8 mouse cellular contexts compared by ENCODE assay signal in the genomic region with DNA sequence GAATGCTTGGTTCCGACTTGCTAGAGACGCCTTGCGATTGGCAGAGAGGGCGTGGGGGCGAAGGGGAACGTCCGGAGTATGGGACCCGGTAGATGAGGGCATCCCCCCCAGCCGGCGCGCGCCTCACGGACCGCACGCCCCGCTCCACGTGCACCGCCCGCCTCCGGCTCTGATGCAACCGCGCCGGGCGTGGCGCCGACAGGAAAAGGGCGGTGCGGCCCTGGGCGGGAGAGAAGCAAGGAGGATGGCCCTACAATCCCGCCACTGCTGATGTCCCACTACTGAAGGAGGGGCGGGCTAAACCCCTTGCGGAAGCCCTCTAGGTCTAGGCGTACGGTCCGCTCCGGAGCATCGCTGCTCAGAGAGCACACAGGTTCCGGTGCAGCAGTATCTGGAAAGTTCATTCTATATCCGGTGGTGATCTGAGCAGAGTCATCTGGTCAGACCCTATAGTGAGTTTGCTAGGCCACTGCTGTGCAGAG. TPM values are rescaled to one million over a fixed set of nuclear protein-coding genes. Genes with fewer than 3 reads are reported as not detected.
DNase-seq lines count a peak whose midpoint lies in the region; ATAC-seq lines count a peak whose summit lies in the region.

No protein-coding gene starts in this region.

- peak overlapping the region; percentile 89 for H3K4me2 ChIP-seq in hindbrain, embryonic 14.5 days (replicated peaks)

- no peaks in the 10 kb centered on the region for H3K27me3 ChIP-seq in hindbrain, embryonic 14.5 days (ENCODE audit: control insufficient read depth, insufficient read depth, low read length)

- H3K9ac ChIP-seq in hindbrain, embryonic 14.5 days: peak overlapping the region; percentile 75

- H3K36me3 ChIP-seq in hindbrain, embryonic 14.5 days (replicated peaks; ENCODE audit: control insufficient read depth, insufficient read depth): no peaks in the 10 kb centered on the region

- WGBS in hindbrain, embryonic 14.5 days: under 1% methylated on average over 34 of the region's 39 CpGs

- H3K4me3 ChIP-seq in hindbrain, embryonic 14.5 days (replicated peaks; ENCODE audit: low read length): peak overlapping the region; percentile 71

- H3K9me3 ChIP-seq in hindbrain, embryonic 14.5 days (ENCODE audit: control insufficient read depth, low read length): no peaks in the 10 kb centered on the region

- ATAC-seq in hindbrain, embryonic 14.5 days (ENCODE audit: low FRiP score): peak; percentile 92

- peak; percentile 94 for DNase-seq in R1 (ENCODE audit: low read depth, low spot score)
- DNase-seq in cerebellum, postnatal 25 days: peak; percentile 93 to 95
- DNase-seq in frontal cortex, postnatal 25 days (ENCODE audit: low spot score in 2 of 2): peak; percentile 63 to 69
- peak; percentile 79 for DNase-seq in hindbrain, embryonic 14.5 days (ENCODE audit: low spot score)
- DNase-seq in left cerebral cortex, adult 11 months (ENCODE audit: low spot score): peak; percentile 74
- peak; percentile 91 to 94 for DNase-seq in lung, postnatal 4 days
- DNase-seq in retina, postnatal 1 day: peak; percentile 91
- peak; percentile 86 for DNase-seq in thymus, postnatal 4 days

- H3K27ac ChIP-seq in hindbrain, embryonic 14.5 days: peak overlapping the region; percentile 84

- peaks cover 9% of the 10 kb centered on the region for H3K4me1 ChIP-seq in hindbrain, embryonic 14.5 days (replicated peaks; ENCODE audit: control insufficient read depth, insufficient read depth, low read length)

RNA-seq across cellular contexts. Expression of gene Mthfd1l, which starts 0.7 kb away (rescaled TPM):
- 7.0 and 8.0 TPM in 2 replicates for polyA plus RNA-seq in hindbrain, embryonic 14.5 days (2014; fragmentation: Nextera tagmentation; extraction: Ambion mirVana)

Comparison
In these comparisons a context has a peak if more than half of its experiments do, and no peak if none do; other contexts are left out.
1. Peak in every context shown above with its lines: DNase-seq, ATAC-seq, H3K4me3 ChIP-seq and H3K27ac ChIP-seq.